In genomic region chr1:135835716-135836483, GRCm38 (mm10) we compare ENCODE assay signal across 9 mouse cellular contexts. TPM values are rescaled to one million over a fixed set of nuclear protein-coding genes. Genes with fewer than 3 reads are reported as not detected.
A peak's percentile ranks its signal among the peaks of the same experiment; 100 is the strongest.
DNase-seq lines count a peak whose midpoint lies in the region; ATAC-seq and TF ChIP-seq lines count a peak whose summit lies in the region.
"Had no signal": no experiment of that assay in that cellular context is flagged by ENCODE, and none has a peak within 500 bp of the region (broad histone marks: within the 10 kb centered on the region; RNA-seq: fewer than 3 reads in every experiment).

TSS of gene Tnnt2 (plus strand) at chr1:135836354.

- no peak within 1 kb of the TSS for H3K4me3 ChIP-seq in gastrocnemius, adult 2 months
- H3K4me3 ChIP-seq in neural tube, embryonic 11.5 days (ENCODE audit: low read depth, low read length) = no peak within 1 kb of the TSS
- H3K4me3 ChIP-seq in stomach, postnatal 0 days (ENCODE audit: low read depth, low read length) = no peak within 1 kb of the TSS

- ATAC-seq in neural tube, embryonic 11.5 days (ENCODE audit: insufficient read depth, low FRiP score, low TSS enrichment) = no peak
- ATAC-seq in stomach, postnatal 0 days (ENCODE audit: low FRiP score, low TSS enrichment) = peak; percentile 31; the same call in 1 of the 2 replicates

- H3K9ac ChIP-seq in neural tube, embryonic 11.5 days (ENCODE audit: low read length) = no peak within 1 kb of the TSS
- no peak within 1 kb of the TSS for H3K9ac ChIP-seq in stomach, postnatal 0 days (ENCODE audit: low read length)

- H3K27me3 ChIP-seq in neural tube, embryonic 11.5 days (ENCODE audit: control insufficient read depth, insufficient read depth, low read length) = no peaks in the 10 kb centered on the region
- no peaks in the 10 kb centered on the region for H3K27me3 ChIP-seq in stomach, postnatal 0 days (ENCODE audit: control insufficient read depth, insufficient read depth, low read length)

- H3K27ac ChIP-seq in gastrocnemius, adult 2 months = no peak within 1 kb of the TSS
- no peak within 1 kb of the TSS for H3K27ac ChIP-seq in neural tube, embryonic 11.5 days (ENCODE audit: low read depth, low read length)
- peak within 1 kb of the TSS; percentile 63; the same call in 1 of the 2 replicates for H3K27ac ChIP-seq in stomach, postnatal 0 days (replicated peaks)

- WGBS in neural tube, embryonic 11.5 days = 57% methylated on average over 9 of the region's 9 CpGs
- 28% methylated on average over 9 of the region's 9 CpGs for WGBS in stomach, postnatal 0 days

- intact Hi-C loops in gastrocnemius, postnatal 14 days (cut with DNase I; ENCODE audit: low total_unique reads) = no loop called here
- intact Hi-C loops in gastrocnemius, adult 2 months (cut with DNase I) = no loop called here
- intact Hi-C loops in heart, postnatal 10 days (cut with DNase I) = no loop called here

- no peaks in the 10 kb centered on the region for H3K9me3 ChIP-seq in neural tube, embryonic 11.5 days (ENCODE audit: control insufficient read depth, low read length)
- H3K9me3 ChIP-seq in stomach, postnatal 0 days (ENCODE audit: control insufficient read depth, low read length) = no peaks in the 10 kb centered on the region

- no peaks in the 10 kb centered on the region for H3K4me1 ChIP-seq in neural tube, embryonic 11.5 days (ENCODE audit: control insufficient read depth, insufficient read depth, low read length)
- no peaks in the 10 kb centered on the region for H3K4me1 ChIP-seq in stomach, postnatal 0 days (replicated peaks; ENCODE audit: control insufficient read depth, insufficient read depth)

- no peak for TF ChIP-seq CTCF in gastrocnemius, adult 2 months (IDR thresholded peaks at IDR 0.05)
- no peak for TF ChIP-seq CTCF in stomach, postnatal 0 days (IDR thresholded peaks at IDR 0.05; ENCODE audit: low read depth)

- H3K36me3 ChIP-seq in neural tube, embryonic 11.5 days (ENCODE audit: control insufficient read depth, insufficient read depth, low read length) = no peaks in the 10 kb centered on the region
- no peaks in the 10 kb centered on the region for H3K36me3 ChIP-seq in stomach, postnatal 0 days (ENCODE audit: control insufficient read depth, insufficient read depth, low read length)

- DNase-seq in gastrocnemius, postnatal 14 days = no peak
- no peak for DNase-seq in gastrocnemius, adult 2 months
- no peak for DNase-seq in neural tube, embryonic 11.5 days (ENCODE audit: low spot score)
- DNase-seq in neural tube, embryonic 10.5 days (ENCODE audit: extremely low spot score, low spot score) = no peak
- peak; percentile 82 to 83 for DNase-seq in heart, postnatal 10 days
- DNase-seq in stomach, postnatal 0 days (ENCODE audit: low spot score) = no peak
- no peak for DNase-seq in cerebellum, adult 11-12 months
- DNase-seq in natural killer cell, adult 2 months (ENCODE audit: low spot score in 2 of 2) = no peak
- DNase-seq: cerebellum, postnatal 10 days had no signal

- no peak within 1 kb of the TSS for H3K4me2 ChIP-seq in neural tube, embryonic 11.5 days (ENCODE audit: low read depth)
- no peak within 1 kb of the TSS for H3K4me2 ChIP-seq in stomach, postnatal 0 days (replicated peaks; ENCODE audit: low read depth)

- no peak for TF ChIP-seq EP300 in stomach, postnatal 0 days (optimal IDR thresholded peaks at IDR 0.05)

RNA-seq across cellular contexts. Expression of gene Tnnt2, which starts in this region (rescaled TPM):
- total RNA-seq in gastrocnemius, postnatal 14 days (2021) = 10 to 100 TPM; 22.8 to 27.9 TPM
- 1 to 10 TPM in 1 of 2 experiments, under 1 TPM in 1; 0.77 to 3.3 TPM for total RNA-seq in gastrocnemius, adult 2 months (2021)
- 20.3 and 22.5 TPM in 2 replicates for polyA plus RNA-seq in neural tube, embryonic 11.5 days (2014; fragmentation: Nextera tagmentation; extraction: Ambion mirVana)
- 1,000 to 10,000 TPM; 7,447 to 7,490 TPM for total RNA-seq in heart, postnatal 10 days (2021)
- 36.4 and 39.9 TPM in 2 replicates for polyA plus RNA-seq in stomach, postnatal 0 days (2015; fragmentation: Nextera tagmentation; extraction: Ambion mirVana)

Comparison
In these comparisons a context has a peak if more than half of its experiments do, and no peak if none do; other contexts are left out.
1. RNA of gene Tnnt2 (total RNA-seq): 7,447 to 7,490 TPM in heart, postnatal 10 days; 22.8 to 27.9 TPM in gastrocnemius, postnatal 14 days and 0.77 to 3.3 TPM in gastrocnemius, adult 2 months; every median in the first group is over 100 times any median in the second.
2. DNase-seq: peak in heart, postnatal 10 days (2 of 2); none in gastrocnemius, postnatal 14 days (single experiment), gastrocnemius, adult 2 months (single experiment), neural tube, embryonic 11.5 days (single experiment), neural tube, embryonic 10.5 days (single experiment), stomach, postnatal 0 days (single experiment), cerebellum, adult 11-12 months (single experiment) and natural killer cell, adult 2 months (0 of 2).